Mouse (Mus musculus) embryonic facial prominence, embryonic 14.5 days (tissue): ENCODE results near the gene St3gal3. TPM values are rescaled to one million over a fixed set of nuclear protein-coding genes. Genes with fewer than 3 reads are reported as not detected.

Source experiments
- ATAC-seq: fragments of 200-750 bp; cut with Nextera tagmentation; 2 replicates; pipeline ENCODE4 v1.8.0; 2017; ENCODE audit warnings: low read depth, moderate number of reproducible peaks, moderate TSS enrichment
- DNase-seq: peaks from one replicate; pipeline ENCODE4 v3.0.0-alpha.2; 2015; ENCODE audit warnings: low spot score
- H3K27ac ChIP-seq: fragments of 300-500 bp; sonication (generic); replicated peaks from 2 replicates; pipeline ENCODE4 v1.5.1; 2014; ENCODE audit warnings: low read depth, mild to moderate bottlenecking, low read length, moderate library complexity
- H3K27me3 ChIP-seq: fragments of 300-500 bp; sonication (generic); replicated peaks from 2 replicates; pipeline ENCODE4 v1.6.1; 2014; ENCODE audit warnings: low read length; ENCODE audit not compliant: control insufficient read depth, insufficient read depth
- H3K36me3 ChIP-seq: fragments of 300-500 bp; sonication (generic); 2 replicates; pipeline ENCODE4 v1.6.1; 2014; ENCODE audit warnings: low read length, mixed read lengths; ENCODE audit not compliant: control insufficient read depth, insufficient read depth
- H3K4me1 ChIP-seq: fragments of 300-500 bp; sonication (generic); 2 replicates; pipeline ENCODE4 v1.6.1; 2014; ENCODE audit warnings: antibody characterized with exemption, low read length; ENCODE audit not compliant: control insufficient read depth, insufficient read depth
- H3K4me2 ChIP-seq: fragments of 300-500 bp; sonication (generic); 2 replicates; pipeline ENCODE4 v1.6.1; 2014; ENCODE audit warnings: low read depth, mild to moderate bottlenecking, low read length, moderate library complexity, mixed read lengths
- H3K4me3 ChIP-seq: fragments of 300-500 bp; sonication (generic); 2 replicates; pipeline ENCODE4 v1.5.1; 2014; ENCODE audit warnings: low read depth, mild to moderate bottlenecking, low read length
- H3K9ac ChIP-seq: fragments of 300-500 bp; sonication (generic); 2 replicates; pipeline ENCODE4 v1.6.1; 2014; ENCODE audit warnings: low read depth, mild to moderate bottlenecking, low read length, moderate library complexity, mixed read lengths
- H3K9me3 ChIP-seq: fragments of 300-500 bp; sonication (generic); 2 replicates; pipeline ENCODE4 v1.6.1; 2016; ENCODE audit warnings: low read length; ENCODE audit not compliant: control insufficient read depth
- WGBS: fragments of 180-500 bp; shearing (Covaris S2); extraction: QIAGEN DNeasy Blood & Tissue Kit; methylation state at CpG from one replicate; pipeline ENCODE4 v1.1.7; 2014; 5-methylcytosine and 5-hydroxymethylcytosine counted together
- polyA plus RNA-seq: library from polyadenylated mRNA; unstranded; fragments of >200 nt; fragmentation: Nextera tagmentation; extraction: Ambion mirVana; gene quantifications from 2 replicates; pipeline ENCODE4 v1.2.1, GENCODE M21; 2014

Gene St3gal3
- polyA plus RNA-seq, 1 experiment from 2014 or later, result 5.6 TPM

DNA sequence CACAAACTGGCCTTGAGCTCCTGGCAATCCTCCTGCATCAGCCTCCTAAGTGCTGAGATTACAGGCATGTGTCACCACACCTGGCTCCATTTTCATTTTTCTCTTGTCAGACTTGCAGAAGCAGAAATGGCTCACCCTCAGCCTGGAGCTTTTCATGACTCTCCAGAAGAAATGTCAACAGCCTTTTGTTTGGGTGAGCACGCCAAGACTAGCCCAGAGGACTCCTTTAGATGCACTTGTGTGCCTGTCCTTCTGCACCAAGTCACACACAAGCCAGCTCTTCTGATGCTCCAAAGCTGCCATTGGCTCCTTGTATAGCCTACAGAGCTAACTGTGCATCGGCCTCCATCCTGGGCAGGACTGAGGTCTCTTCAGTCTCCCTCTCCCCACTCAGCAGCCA, 141.3 kb downstream of the St3gal3 start:
- Histone ChIP-seq H3K4me1 (peaks cover 28% of the 10 kb centered on the region), H3K27ac (no peak overlapping the region), H3K4me2 (no peak overlapping the region), H3K9ac (no peak overlapping the region), H3K27me3 (no peaks in the 10 kb centered on the region), H3K4me3 (no peak overlapping the region), H3K9me3 (no peaks in the 10 kb centered on the region), H3K36me3 (no peaks in the 10 kb centered on the region)
- ATAC-seq, result no peak
- DNase-seq, result no peak
- 85% methylated on average over 2 of the region's 2 CpGs for WGBS

DNA sequence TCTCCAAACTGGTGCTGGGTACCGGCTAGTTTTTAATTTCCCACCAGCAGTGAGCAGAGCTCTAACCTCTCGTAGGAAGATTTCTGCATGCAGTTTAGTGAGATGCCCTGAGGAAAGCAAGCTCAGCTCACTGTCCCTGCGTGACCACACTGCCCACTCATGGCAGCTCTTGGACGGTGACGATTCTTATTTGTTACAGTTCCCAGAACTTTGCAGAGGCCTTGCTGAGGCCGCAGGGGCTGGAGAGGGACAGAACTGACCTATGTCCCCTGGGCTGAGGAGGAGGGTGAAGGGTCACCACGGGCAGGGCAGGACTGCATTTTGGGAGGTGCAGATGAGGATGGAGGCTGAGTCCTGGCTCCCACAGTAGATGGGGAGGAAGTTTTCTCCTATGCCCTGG, 141.8 kb downstream of the St3gal3 start:
- Histone ChIP-seq H3K9me3 (no peaks in the 10 kb centered on the region), H3K27ac (no peak overlapping the region), H3K9ac (no peak overlapping the region), H3K4me2 (no peak overlapping the region), H3K27me3 (no peaks in the 10 kb centered on the region), H3K4me1 (peaks cover 22% of the 10 kb centered on the region), H3K36me3 (no peaks in the 10 kb centered on the region), H3K4me3 (no peak overlapping the region)
- DNase-seq (no peak), ATAC-seq (no peak)
- 67% methylated on average over 7 of the region's 7 CpGs for WGBS

DNA sequence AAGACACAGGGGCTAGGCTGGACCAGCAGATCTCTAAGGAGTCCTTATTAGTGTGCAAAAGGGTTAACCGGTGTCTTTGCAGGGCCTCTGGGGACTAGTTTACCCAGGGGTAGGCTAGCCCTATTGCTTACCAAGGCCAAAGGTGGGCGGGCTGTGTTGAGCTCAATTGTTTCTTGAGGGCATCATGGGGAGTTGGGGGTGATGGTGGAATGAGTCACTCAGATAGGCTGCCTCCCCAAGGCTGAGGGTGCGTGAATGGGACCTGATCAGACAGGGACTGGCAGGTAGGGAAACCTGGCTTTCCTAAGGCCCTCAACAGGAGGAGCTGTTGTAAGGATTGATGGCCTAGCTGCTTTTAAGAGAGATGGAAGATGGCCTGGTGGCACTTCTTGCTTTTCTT, 142.7 kb downstream of the St3gal3 start:
- H3K36me3 ChIP-seq, result no peaks in the 10 kb centered on the region
- no peak overlapping the region for H3K4me2 ChIP-seq
- H3K9me3 ChIP-seq, result no peaks in the 10 kb centered on the region
- ATAC-seq (no peak), DNase-seq (no peak)
- H3K4me1 ChIP-seq, result peaks cover 14% of the 10 kb centered on the region
- no peaks in the 10 kb centered on the region for H3K27me3 ChIP-seq
- H3K27ac ChIP-seq, result no peak overlapping the region
- H3K4me3 ChIP-seq, result no peak overlapping the region
- 93% methylated on average over 3 of the region's 3 CpGs for WGBS
- H3K9ac ChIP-seq, result no peak overlapping the region

DNA sequence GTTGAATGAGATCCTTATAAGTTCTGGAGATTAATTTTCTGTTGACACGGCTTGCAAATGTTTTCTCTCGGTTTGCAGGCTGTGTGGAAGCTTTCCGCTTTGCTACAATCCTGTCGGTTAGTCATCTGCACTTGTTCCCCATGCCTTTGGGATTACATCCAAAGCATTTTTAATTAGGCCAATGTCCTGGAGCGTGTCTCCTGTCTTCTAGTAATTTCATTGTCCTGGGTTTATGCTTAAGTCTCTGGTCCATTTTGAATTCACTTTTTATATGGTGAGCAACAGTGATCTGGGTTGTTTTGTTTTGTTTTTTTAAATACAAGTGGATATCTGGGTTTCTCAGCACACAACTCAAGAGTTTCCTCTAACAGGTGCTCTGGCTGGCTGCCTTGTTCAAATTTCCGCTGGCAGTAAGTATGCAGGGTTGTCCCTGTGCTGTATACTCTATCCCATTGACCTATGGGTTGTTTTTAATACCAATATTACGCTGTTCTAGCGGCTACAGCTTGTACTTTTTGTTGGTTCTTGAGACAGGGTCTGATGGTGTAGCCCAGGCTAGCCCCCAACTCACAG, 143.6 kb downstream of the St3gal3 start:
- DNase-seq, result no peak
- H3K27ac ChIP-seq, result no peak overlapping the region
- peaks cover 7% of the 10 kb centered on the region; the same call in 1 of the 2 replicates for H3K4me1 ChIP-seq
- H3K36me3 ChIP-seq, result no peaks in the 10 kb centered on the region
- no peak overlapping the region for H3K4me3 ChIP-seq
- no peak for ATAC-seq
- WGBS, result 75% methylated on average over 8 of the region's 8 CpGs
- no peak overlapping the region for H3K9ac ChIP-seq
- H3K27me3 ChIP-seq, result no peaks in the 10 kb centered on the region
- H3K4me2 ChIP-seq, result no peak overlapping the region
- H3K9me3 ChIP-seq, result no peaks in the 10 kb centered on the region

DNA sequence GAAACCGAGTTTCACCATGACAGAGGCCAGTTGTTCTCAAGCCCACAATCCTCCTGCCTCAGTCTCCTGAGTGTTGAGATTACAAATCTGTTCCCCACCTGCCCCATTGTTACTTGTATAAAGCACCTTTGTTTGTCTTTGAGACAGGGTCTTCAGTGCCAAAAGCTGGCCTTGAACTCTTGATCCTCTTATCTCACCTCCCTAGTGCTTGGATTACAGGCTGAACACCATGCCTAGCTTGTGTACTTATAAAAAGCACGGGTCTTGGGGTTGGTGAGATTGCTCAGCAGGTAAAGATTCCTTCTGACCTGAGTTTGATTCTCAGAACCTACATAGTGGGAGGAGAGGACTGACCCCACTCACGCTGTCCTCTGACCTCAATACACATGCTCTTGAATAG, 144.1 kb downstream of the St3gal3 start:
- no peak for DNase-seq
- 61% methylated on average over 3 of the region's 3 CpGs for WGBS
- ATAC-seq, result no peak

DNA sequence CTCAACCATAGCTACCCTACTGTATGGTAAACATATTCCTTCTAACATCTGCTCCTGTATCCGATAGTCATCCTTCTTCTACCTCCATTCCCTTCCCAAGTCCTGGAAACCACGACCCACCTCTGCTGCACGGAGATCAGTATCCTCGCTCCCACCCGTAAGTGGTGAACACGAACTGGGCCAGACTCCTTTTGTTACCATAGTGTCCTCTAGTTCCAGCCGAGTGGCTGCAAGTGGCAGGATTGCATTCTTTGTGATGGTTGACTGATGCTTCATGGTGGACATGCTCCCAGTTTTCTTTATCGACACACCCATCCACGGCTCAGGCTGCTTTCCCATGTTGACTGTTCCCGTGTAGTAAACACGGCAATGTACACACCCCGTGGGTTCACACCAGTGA, 144.9 kb downstream of the St3gal3 start:
- H3K4me2 ChIP-seq, result no peak overlapping the region
- H3K36me3 ChIP-seq, result no peaks in the 10 kb centered on the region
- ATAC-seq (no peak), DNase-seq (no peak)
- H3K27me3 ChIP-seq, result no peaks in the 10 kb centered on the region
- H3K4me1 ChIP-seq, result peaks cover 11% of the 10 kb centered on the region; the same call in 1 of the 2 replicates
- H3K9me3 ChIP-seq, result no peaks in the 10 kb centered on the region
- no peak overlapping the region for H3K9ac ChIP-seq
- 87% methylated on average over 12 of the region's 12 CpGs for WGBS
- H3K4me3 ChIP-seq, result no peak overlapping the region
- H3K27ac ChIP-seq, result no peak overlapping the region

More for the DNA sequence above, 144.1 kb downstream of the St3gal3 start:
- H3K9ac ChIP-seq, result no peak overlapping the region
- no peak overlapping the region for H3K4me2 ChIP-seq
- no peak overlapping the region for H3K4me3 ChIP-seq
- no peaks in the 10 kb centered on the region for H3K9me3 ChIP-seq
- H3K27ac ChIP-seq, result no peak overlapping the region
- H3K4me1 ChIP-seq, result peaks cover 8% of the 10 kb centered on the region; the same call in 1 of the 2 replicates
- no peaks in the 10 kb centered on the region for H3K27me3 ChIP-seq
- H3K36me3 ChIP-seq, result no peaks in the 10 kb centered on the region

DNA sequence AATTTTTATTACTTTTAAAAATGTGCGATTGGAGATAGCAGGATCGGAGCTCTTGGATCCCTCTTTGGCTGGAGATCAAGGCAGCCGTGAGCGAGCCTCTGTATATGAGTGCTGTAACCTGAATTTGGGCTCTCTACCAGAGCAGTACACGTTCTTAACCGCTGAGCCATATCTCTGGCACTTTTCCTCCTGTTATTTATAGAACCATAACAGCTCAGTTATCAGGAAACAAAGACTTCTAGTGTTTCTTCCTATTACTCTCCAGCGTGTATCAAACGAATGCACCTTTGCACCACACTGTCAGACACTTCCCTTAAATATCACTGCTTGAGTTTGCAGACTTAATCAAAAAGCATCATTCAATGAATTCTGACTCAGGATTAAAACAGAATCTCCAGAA, 147.9 kb downstream of the St3gal3 start:
- WGBS, result 60% methylated on average over 8 of the region's 8 CpGs
- ATAC-seq (no peak), DNase-seq (peak; percentile 45)
- no peaks in the 10 kb centered on the region for H3K9me3 ChIP-seq
- H3K4me1 ChIP-seq, result peaks cover 11% of the 10 kb centered on the region; the same call in 1 of the 2 replicates
- no peak overlapping the region for H3K4me2 ChIP-seq
- no peaks in the 10 kb centered on the region for H3K36me3 ChIP-seq
- H3K27me3 ChIP-seq, result no peaks in the 10 kb centered on the region
- no peak overlapping the region for H3K4me3 ChIP-seq
- H3K27ac ChIP-seq, result no peak overlapping the region
- no peak overlapping the region for H3K9ac ChIP-seq

DNA sequence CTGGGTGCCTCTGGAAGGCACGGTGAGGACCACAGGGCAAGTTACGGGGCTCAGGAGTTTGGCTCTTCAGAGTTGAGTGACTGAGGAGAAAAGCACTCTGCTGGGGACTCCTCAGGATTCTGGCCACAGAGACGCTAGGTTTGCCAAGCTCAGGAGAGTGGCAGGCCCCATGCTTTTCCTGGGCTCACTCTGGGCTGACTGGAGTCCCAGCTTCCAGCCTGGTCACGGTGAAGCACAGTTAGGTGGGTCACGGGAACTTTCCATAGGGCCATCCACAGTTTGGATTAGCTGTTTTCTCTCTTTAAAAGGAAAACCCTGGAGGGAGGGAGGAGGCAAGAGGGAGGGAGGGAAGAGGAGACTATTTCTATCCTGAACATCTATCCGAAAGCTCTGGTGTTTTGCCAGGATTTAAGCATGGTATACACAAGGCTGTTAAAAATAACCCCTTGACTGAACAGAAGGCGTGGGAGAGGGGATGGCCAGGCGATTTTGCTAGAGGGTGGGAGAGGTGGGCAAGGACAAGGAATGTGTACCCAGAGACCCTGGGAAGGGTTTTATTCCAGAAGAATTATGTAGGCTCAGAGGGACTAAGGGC, 149.6 kb downstream of the St3gal3 start:
- 56% methylated on average over 8 of the region's 8 CpGs for WGBS
- H3K27ac ChIP-seq, result no peak overlapping the region
- H3K27me3 ChIP-seq, result no peaks in the 10 kb centered on the region
- H3K9me3 ChIP-seq, result no peaks in the 10 kb centered on the region
- ATAC-seq (no peak), DNase-seq (peak; percentile 75)
- H3K36me3 ChIP-seq, result no peaks in the 10 kb centered on the region
- H3K4me3 ChIP-seq, result no peak overlapping the region
- peaks cover 7% of the 10 kb centered on the region; the same call in 1 of the 2 replicates for H3K4me1 ChIP-seq
- no peak overlapping the region for H3K4me2 ChIP-seq
- no peak overlapping the region for H3K9ac ChIP-seq

DNA sequence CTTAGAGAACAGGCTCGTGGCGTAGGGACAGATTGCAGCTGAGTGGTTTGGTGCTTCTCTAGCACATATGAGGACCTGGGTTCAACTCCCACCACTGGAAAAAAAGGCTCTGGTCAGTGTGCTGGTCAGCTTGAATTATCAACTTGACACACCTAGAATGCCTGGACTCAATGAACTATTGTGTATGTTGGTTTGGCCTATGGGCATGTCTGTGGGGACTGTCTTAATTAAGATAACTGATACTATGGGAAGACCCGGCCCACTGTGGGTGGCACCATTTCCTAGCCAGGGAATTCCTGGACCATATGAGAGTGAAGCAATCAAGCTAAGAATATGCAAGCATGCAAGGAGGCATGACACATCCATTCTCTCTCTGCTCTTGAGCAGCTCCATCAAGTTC, 150.5 kb downstream of the St3gal3 start:
- ATAC-seq (no peak), DNase-seq (no peak)
- H3K9me3 ChIP-seq, result no peaks in the 10 kb centered on the region
- H3K27ac ChIP-seq, result no peak overlapping the region
- no peaks in the 10 kb centered on the region for H3K27me3 ChIP-seq
- WGBS, result 88% methylated on average over 3 of the region's 3 CpGs
- H3K4me1 ChIP-seq, result peaks cover 7% of the 10 kb centered on the region; the same call in 1 of the 2 replicates
- H3K9ac ChIP-seq, result no peak overlapping the region
- no peak overlapping the region for H3K4me3 ChIP-seq
- H3K4me2 ChIP-seq, result no peak overlapping the region
- no peaks in the 10 kb centered on the region for H3K36me3 ChIP-seq
